Mouse (Mus musculus): ENCODE data around the gene Olfr609.
"Not testable (repeated sequence)": the region's sequence is repeated elsewhere in the genome, so short reads cannot be mapped to it uniquely, and the experiment has no call there.

Olfr609 gene

DNA sequence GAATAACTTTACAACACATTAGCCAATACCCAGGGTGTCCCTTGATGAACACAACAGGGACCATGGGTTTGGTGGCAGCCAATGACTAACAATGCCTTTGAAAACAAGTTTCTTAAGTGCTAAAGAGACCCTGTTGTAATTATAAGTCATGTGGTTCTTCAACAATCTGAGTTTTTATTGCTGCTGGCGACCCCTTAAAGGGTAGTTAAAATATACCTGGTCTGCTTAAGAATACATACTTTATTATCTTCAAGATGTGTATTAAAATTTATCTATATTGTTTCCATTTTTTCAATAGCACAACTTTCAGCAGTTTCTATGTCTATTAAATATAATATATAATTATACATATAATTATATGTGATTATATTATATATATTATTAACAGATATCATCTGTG is at the start of gene Olfr609:
TSS of gene Olfr609 (minus strand) at position 101 of the 400 bp plus-strand sequence.
- DNase-seq: no peak

GRCm38 (mm10) chr7:103542617-103543016 is 44.8 kb upstream of the Olfr609 start, which contains the start of gene Olfr612:
TSS of gene Olfr612 (minus strand) at chr7:103542717.
- DNase-seq: not testable (repeated sequence)

GRCm38 (mm10) chr7:103520746-103521145 is 22.9 kb upstream of the Olfr609 start, which contains the start of gene Olfr611:
TSS of gene Olfr611 (minus strand) at chr7:103520846.
- not testable (repeated sequence) for DNase-seq

DNA sequence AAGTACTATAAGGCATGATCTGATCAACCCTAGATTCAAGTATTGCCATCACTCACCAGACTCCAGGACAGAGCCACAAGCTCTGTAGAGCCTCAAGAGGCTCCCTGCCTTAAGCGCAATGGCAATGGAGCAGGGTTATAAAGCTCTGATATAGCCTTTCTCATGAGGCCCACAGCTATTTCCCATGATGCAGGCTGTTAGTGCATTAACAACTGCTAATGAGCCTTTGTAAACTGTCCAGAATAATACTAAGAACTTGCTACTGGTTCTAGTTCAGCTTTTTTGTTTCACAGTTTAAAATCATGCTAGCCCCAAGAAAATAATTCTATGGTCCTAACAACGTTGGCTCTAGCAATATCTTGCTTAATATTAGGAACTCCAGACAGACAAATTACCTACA is 14.2 kb upstream of the Olfr609 start, which contains the start of gene Olfr610:
TSS of gene Olfr610 (minus strand) at position 101 of the 400 bp plus-strand sequence.
- no peak for DNase-seq

- not testable (repeated sequence) for DNase-seq
These were observed 20.8 kb downstream of the Olfr609 start for GRCm38 (mm10) chr7:103477106-103477505.

DNA sequence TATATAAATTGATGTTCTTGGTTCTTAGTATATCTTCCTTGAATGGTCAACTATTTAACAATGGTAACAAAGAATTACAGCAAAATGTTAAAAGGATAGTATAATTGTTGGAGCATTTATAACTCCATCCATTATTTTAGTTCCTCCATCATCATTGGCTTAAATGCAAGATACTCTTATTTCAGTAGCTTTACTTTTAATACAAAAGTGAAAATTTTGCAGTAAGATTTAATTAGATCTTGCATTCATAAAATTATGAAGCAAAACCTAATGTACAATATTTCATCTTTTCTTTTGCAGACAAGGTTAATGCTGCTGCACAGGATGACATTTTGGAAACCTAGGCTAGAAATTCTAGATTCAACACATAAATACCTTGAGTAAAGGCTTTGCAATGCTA is 28.3 kb downstream of the Olfr609 start, which contains the start of gene Olfr608:
TSS of gene Olfr608 (plus strand) at position 301 of the 400 bp plus-strand sequence.
- DNase-seq: no peak

- no peak for DNase-seq
These were observed 37.3 kb downstream of the Olfr609 start for GRCm38 (mm10) chr7:103460590-103460989.

- DNase-seq: no peak
These were observed 49.1 kb downstream of the Olfr609 start, which contains the start of gene Olfr606 for GRCm38 (mm10) chr7:103448746-103449145. TSS of gene Olfr606 (plus strand) at chr7:103449046.

- DNase-seq: no peak
These were observed 52.5 kb downstream of the Olfr609 start, which contains the start of gene Olfr605 for GRCm38 (mm10) chr7:103445339-103445738. TSS of gene Olfr605 (minus strand) at chr7:103445439.
